Mouse (Mus musculus) embryonic facial prominence, embryonic 15.5 days (tissue): ENCODE results near the gene Dner. TPM values are rescaled to one million over a fixed set of nuclear protein-coding genes. Genes with fewer than 3 reads are reported as not detected.
A peak's percentile ranks its signal among the peaks of the same experiment; 100 is the strongest.

Experiments
- ATAC-seq: fragments of 200-750 bp; cut with Nextera tagmentation; 2 replicates; pipeline ENCODE4 v1.8.0; 2017; ENCODE audit warnings: low read depth, moderate TSS enrichment; ENCODE audit not compliant: insufficient number of reproducible peaks, low FRiP score, low TSS enrichment
- H3K27ac ChIP-seq: fragments of 300-500 bp; sonication (generic); replicated peaks from 2 replicates; pipeline ENCODE4 v1.5.1; 2015; ENCODE audit warnings: mild to moderate bottlenecking, inconsistent platforms
- H3K27me3 ChIP-seq: fragments of 300-500 bp; sonication (generic); 2 replicates; pipeline ENCODE4 v1.6.1; 2015; ENCODE audit warnings: inconsistent platforms
- H3K36me3 ChIP-seq: fragments of 300-500 bp; sonication (generic); 2 replicates; pipeline ENCODE4 v1.6.1; 2015; ENCODE audit warnings: mild to moderate bottlenecking, inconsistent platforms
- H3K4me1 ChIP-seq: fragments of 300-500 bp; sonication (generic); 2 replicates; pipeline ENCODE4 v1.6.1; 2015; ENCODE audit warnings: inconsistent platforms
- H3K4me2 ChIP-seq: fragments of 300-500 bp; sonication (generic); replicated peaks from 2 replicates; pipeline ENCODE4 v1.6.1; 2015; ENCODE audit warnings: mild to moderate bottlenecking, inconsistent platforms
- H3K4me3 ChIP-seq: fragments of 300-500 bp; sonication (generic); replicated peaks from 2 replicates; pipeline ENCODE4 v1.5.1; 2015; ENCODE audit warnings: mild to moderate bottlenecking, inconsistent platforms
- H3K9ac ChIP-seq: fragments of 300-500 bp; sonication (generic); 2 replicates; pipeline ENCODE4 v1.6.1; 2015; ENCODE audit warnings: inconsistent platforms
- H3K9me3 ChIP-seq: fragments of 300-500 bp; sonication (generic); replicated peaks from 2 replicates; pipeline ENCODE4 v1.6.1; 2016; ENCODE audit warnings: inconsistent platforms
- WGBS: fragments of 180-500 bp; shearing (Covaris S2); methylation state at CpG from one replicate; pipeline ENCODE4 v1.1.7; 2015; 5-methylcytosine and 5-hydroxymethylcytosine counted together
- polyA plus RNA-seq: library from polyadenylated mRNA; unstranded; fragments of >200 nt; fragmentation: Nextera tagmentation; extraction: Ambion mirVana; gene quantifications from 2 replicates; pipeline ENCODE4 v1.2.1, GENCODE M21; 2015

Gene Dner
- polyA plus RNA-seq, 1 experiment from 2014 or later: 7.5 TPM

DNA sequence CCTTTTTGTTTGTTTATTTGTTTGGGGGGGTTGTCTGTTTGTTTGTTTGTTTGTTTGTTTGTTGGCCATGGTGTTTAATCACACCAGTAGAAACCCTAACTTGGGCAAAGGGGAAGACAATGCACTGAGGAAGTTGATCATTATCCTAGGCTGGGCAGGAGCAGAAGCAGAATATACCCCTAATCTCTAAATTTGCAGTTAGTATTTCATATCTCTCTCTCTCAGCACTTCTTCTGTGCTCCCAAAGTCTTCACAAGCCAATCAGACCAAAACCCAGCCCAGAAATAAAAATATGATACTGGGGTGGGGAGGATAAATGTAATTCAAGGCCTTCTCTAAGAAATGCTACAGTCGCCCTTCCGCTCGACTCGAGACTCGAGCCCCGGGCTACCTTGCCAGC is 4.2 kb upstream of the Dner start:
- H3K9me3 ChIP-seq: no peaks in the 10 kb centered on the region
- H3K4me3 ChIP-seq: no peak overlapping the region
- H3K36me3 ChIP-seq: no peaks in the 10 kb centered on the region
- no peak for ATAC-seq
- WGBS: 93% methylated on average over 6 of the region's 6 CpGs
- no peak overlapping the region for H3K9ac ChIP-seq
- H3K27ac ChIP-seq: no peak overlapping the region
- H3K27me3 ChIP-seq: peaks cover 15% of the 10 kb centered on the region
- peaks cover 12% of the 10 kb centered on the region for H3K4me1 ChIP-seq
- no peak overlapping the region for H3K4me2 ChIP-seq

GRCm38 (mm10) chr1:84697136-84697535 is 1.1 kb upstream of the Dner start:
- peaks cover 16% of the 10 kb centered on the region for H3K4me1 ChIP-seq
- H3K36me3 ChIP-seq: no peaks in the 10 kb centered on the region
- ATAC-seq: no peak
- peaks cover 36% of the 10 kb centered on the region for H3K27me3 ChIP-seq
- no peak overlapping the region for H3K4me2 ChIP-seq
- no peak overlapping the region for H3K27ac ChIP-seq
- H3K9me3 ChIP-seq: no peaks in the 10 kb centered on the region
- no peak overlapping the region for H3K4me3 ChIP-seq
- H3K9ac ChIP-seq: no peak overlapping the region
- WGBS: 4% methylated on average over 2 of the region's 2 CpGs

GRCm38 (mm10) chr1:84694688-84695474 is 1.1 kb downstream of the Dner start:
- H3K36me3 ChIP-seq: no peaks in the 10 kb centered on the region
- no peaks in the 10 kb centered on the region for H3K9me3 ChIP-seq
- peaks cover 16% of the 10 kb centered on the region for H3K4me1 ChIP-seq
- 6% methylated on average over 26 of the region's 26 CpGs for WGBS
- H3K9ac ChIP-seq: no peak overlapping the region
- H3K4me3 ChIP-seq: peak overlapping the region; percentile 49
- H3K4me2 ChIP-seq: peak overlapping the region; percentile 91
- H3K27me3 ChIP-seq: peaks cover 36% of the 10 kb centered on the region
- peak; percentile 58 for ATAC-seq
- H3K27ac ChIP-seq: no peak overlapping the region

- Histone ChIP-seq H3K4me1 (no peaks in the 10 kb centered on the region), H3K27me3 (no peaks in the 10 kb centered on the region), H3K4me3 (no peak overlapping the region), H3K4me2 (no peak overlapping the region), H3K9me3 (no peaks in the 10 kb centered on the region), H3K9ac (no peak overlapping the region), H3K27ac (no peak overlapping the region), H3K36me3 (no peaks in the 10 kb centered on the region)
- no peak for ATAC-seq
- WGBS: 57% methylated on average over 4 of the region's 4 CpGs
Observed at GRCm38 (mm10) chr1:84677910-84678309, 18.1 kb downstream of the Dner start.

DNA sequence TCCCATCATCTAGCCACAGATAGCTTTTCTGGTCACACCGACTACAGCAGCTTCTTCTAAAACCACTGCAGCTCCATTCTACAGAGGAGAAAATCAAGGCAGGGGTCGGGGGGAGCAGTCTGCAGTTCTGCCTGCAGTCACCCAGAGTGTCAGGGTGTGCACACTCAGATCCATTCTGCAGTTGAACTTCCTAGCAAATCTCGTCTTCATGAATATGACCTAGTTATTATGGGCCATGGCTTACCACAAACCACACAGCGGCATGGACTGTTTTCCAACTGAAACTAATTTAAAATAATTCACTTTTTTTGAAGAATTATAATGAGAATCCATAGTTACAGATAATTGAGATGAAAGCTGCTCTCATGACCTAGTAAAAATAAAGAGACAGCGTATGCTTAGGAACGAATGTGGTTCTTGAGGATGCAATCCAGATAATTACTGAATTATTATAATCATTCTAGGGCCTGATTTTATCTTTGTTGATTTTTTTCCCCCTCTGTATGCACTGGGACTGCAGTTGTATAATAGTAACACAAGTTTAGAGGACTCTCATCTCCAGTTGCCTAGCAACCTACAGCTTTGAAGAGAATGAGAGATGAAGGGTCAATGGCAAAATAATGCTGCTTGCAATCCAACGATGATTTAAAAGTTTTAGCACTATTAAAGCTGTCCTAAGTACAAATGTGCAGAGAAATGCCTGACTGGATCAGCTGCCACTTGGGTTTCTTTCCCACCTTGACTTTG is 27.7 kb downstream of the Dner start:
- WGBS: 59% methylated on average over 7 of the region's 7 CpGs
- no peaks in the 10 kb centered on the region for H3K4me1 ChIP-seq
- no peak overlapping the region for H3K27ac ChIP-seq
- no peaks in the 10 kb centered on the region for H3K27me3 ChIP-seq
- peak; percentile 67; the same call in 1 of the 2 replicates for ATAC-seq
- H3K4me3 ChIP-seq: no peak overlapping the region
- H3K9me3 ChIP-seq: no peaks in the 10 kb centered on the region
- no peaks in the 10 kb centered on the region for H3K36me3 ChIP-seq
- H3K4me2 ChIP-seq: no peak overlapping the region
- no peak overlapping the region for H3K9ac ChIP-seq

- peak; percentile 67; the same call in 1 of the 2 replicates for ATAC-seq
- Histone ChIP-seq H3K9ac (no peak overlapping the region), H3K4me2 (no peak overlapping the region), H3K4me3 (no peak overlapping the region), H3K9me3 (no peaks in the 10 kb centered on the region), H3K4me1 (no peaks in the 10 kb centered on the region), H3K27me3 (no peaks in the 10 kb centered on the region), H3K27ac (no peak overlapping the region), H3K36me3 (no peaks in the 10 kb centered on the region)
- WGBS: 74% methylated on average over 4 of the region's 4 CpGs
Observed at GRCm38 (mm10) chr1:84667660-84668059, 28.4 kb downstream of the Dner start.

DNA sequence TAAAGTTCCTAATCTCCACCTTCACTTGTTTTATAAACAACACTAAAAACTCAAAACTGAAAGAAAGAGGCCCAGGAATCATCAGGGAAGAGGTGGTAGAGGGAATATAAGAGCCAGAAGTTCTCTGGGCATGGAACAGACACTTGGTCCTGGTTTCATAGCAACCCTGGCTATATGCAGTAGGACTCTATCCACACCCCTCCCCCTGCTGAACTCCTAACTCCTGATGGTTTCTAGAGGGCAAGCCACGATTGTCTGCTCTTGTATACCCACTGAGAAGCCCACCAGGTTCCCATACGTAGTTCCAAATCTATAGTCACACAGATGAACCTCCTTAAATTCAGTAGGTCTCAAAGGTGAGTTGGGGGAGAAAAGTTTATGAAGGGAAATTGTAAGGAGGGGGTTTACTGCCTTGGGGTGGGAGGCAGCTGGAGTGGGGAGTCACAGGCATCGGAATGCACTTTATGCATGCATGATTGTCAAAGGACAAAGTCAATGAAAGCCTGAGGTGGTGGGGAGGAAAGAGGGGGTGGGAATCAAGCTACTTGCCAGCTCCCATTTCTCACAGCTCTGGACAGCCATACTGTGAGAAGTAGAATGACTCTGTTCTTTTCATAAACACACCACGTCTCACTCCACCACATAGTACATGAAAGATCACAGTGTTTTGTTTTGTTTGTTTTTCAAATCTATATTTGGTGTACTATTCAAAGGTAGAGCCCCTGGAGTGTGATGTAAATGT is 31.5 kb downstream of the Dner start:
- Histone ChIP-seq H3K27ac (no peak overlapping the region), H3K4me1 (no peaks in the 10 kb centered on the region), H3K36me3 (no peaks in the 10 kb centered on the region), H3K4me3 (no peak overlapping the region), H3K9ac (no peak overlapping the region), H3K4me2 (no peak overlapping the region), H3K9me3 (no peaks in the 10 kb centered on the region), H3K27me3 (no peaks in the 10 kb centered on the region)
- 61% methylated on average over 4 of the region's 4 CpGs for WGBS
- ATAC-seq: no peak

DNA sequence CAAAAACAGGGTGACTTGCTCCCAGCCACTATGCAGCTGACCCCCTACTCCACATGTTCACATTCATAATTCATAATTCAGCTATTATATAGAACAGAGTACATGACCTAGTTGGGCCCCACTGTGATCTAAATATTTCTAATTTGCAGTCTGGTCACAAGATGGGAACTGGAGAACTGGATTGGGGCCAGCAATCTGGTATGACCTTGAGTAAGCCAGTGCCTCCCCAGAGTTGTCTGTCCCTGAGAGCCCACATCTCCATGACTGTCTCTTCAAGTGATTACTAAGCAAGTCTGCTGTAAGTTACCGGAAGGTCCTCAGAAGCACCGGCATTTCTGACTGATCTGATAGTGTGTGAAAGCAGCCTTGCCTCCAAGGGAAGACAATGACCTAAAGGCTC is 49.2 kb downstream of the Dner start:
- H3K36me3 ChIP-seq: no peaks in the 10 kb centered on the region
- ATAC-seq: no peak
- no peak overlapping the region for H3K4me2 ChIP-seq
- no peak overlapping the region for H3K4me3 ChIP-seq
- H3K27ac ChIP-seq: no peak overlapping the region
- H3K9ac ChIP-seq: no peak overlapping the region
- H3K4me1 ChIP-seq: no peaks in the 10 kb centered on the region
- no peaks in the 10 kb centered on the region for H3K27me3 ChIP-seq
- WGBS: 82% methylated on average over 2 of the region's 2 CpGs
- no peaks in the 10 kb centered on the region for H3K9me3 ChIP-seq

GRCm38 (mm10) chr1:84640463-84640862 is 55.6 kb downstream of the Dner start:
- H3K36me3 ChIP-seq: no peaks in the 10 kb centered on the region
- H3K27me3 ChIP-seq: no peaks in the 10 kb centered on the region
- H3K4me2 ChIP-seq: no peak overlapping the region
- H3K9ac ChIP-seq: no peak overlapping the region
- WGBS: 60% methylated on average over 4 of the region's 4 CpGs
- H3K27ac ChIP-seq: no peak overlapping the region
- H3K9me3 ChIP-seq: no peaks in the 10 kb centered on the region
- no peak overlapping the region for H3K4me3 ChIP-seq
- no peaks in the 10 kb centered on the region for H3K4me1 ChIP-seq
- no peak for ATAC-seq

DNA sequence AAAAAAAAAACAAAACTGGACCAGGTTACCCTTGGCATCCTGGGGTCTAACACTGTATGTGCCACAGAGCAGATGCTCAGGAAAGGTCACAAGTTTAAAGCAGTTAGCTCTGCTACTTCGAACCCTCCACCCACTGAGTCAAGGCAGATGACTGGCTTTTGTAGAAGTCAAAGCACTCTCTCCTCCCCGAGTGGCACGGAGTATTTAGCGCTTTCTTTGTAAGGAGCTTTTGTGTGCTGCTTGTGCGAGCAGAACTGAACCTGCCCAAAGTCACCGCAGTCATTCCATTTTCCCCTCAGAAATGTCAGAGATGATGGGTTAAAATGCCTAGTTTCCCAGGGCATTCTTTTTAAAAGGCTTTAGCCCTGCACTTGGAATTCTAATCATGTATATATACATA is 59.1 kb downstream of the Dner start:
- no peaks in the 10 kb centered on the region for H3K36me3 ChIP-seq

DNA sequence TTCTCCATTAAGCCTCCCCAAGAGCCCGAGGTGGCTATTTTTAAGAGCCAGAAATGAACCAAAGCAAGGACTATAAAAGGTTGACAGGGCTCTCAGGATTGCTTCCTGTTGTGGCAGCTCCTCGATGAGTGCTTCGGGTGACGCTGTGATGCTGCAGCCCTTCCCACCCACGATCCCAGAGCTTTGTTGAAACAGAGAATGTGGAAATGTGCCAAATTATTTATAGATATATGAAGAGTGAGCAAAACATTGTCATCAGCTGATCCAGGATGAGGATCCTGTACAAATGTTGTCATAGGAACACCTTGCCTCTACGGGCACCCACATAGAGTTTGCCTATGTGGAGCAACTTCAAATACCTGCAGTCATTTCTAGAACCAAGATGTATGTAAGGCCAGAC is 67.8 kb downstream of the Dner start:
- Histone ChIP-seq H3K27me3 (no peaks in the 10 kb centered on the region), H3K36me3 (no peaks in the 10 kb centered on the region), H3K9me3 (no peaks in the 10 kb centered on the region), H3K9ac (no peak overlapping the region), H3K4me1 (no peaks in the 10 kb centered on the region), H3K4me2 (no peak overlapping the region), H3K4me3 (no peak overlapping the region), H3K27ac (no peak overlapping the region)
- WGBS: 78% methylated on average over 6 of the region's 6 CpGs
- no peak for ATAC-seq

More for the DNA sequence above, 59.1 kb downstream of the Dner start:
- H3K9me3 ChIP-seq: no peaks in the 10 kb centered on the region
- ATAC-seq: no peak
- no peaks in the 10 kb centered on the region for H3K27me3 ChIP-seq
- 25% methylated on average over 6 of the region's 6 CpGs for WGBS
- no peak overlapping the region for H3K9ac ChIP-seq
- H3K4me1 ChIP-seq: no peaks in the 10 kb centered on the region
- H3K27ac ChIP-seq: no peak overlapping the region
- H3K4me2 ChIP-seq: no peak overlapping the region
- no peak overlapping the region for H3K4me3 ChIP-seq
